Mouse (Mus musculus): ENCODE results near the gene Npy5r.

GRCm38 (mm10) chr8:66690402-66690801, 2.5 kb upstream of the Npy5r start:
- no peak for TF ChIP-seq TAL1 (conservative IDR thresholded peaks at IDR 0.05; ENCODE audit: low read depth, low read length)
- TF ChIP-seq CTCF (IDR thresholded peaks at IDR 0.05; ENCODE audit: low read depth, low read length): no peak
- TF ChIP-seq POLR2AphosphoS5 (IDR thresholded peaks at IDR 0.05; ENCODE audit: insufficient replicate concordance, low read depth, low read length): no peak
- TF ChIP-seq GATA1 (IDR thresholded peaks at IDR 0.05; ENCODE audit: borderline replicate concordance, low read length): no peak
